Comparison of ENCODE assay signal across 1 mouse cellular context in the genomic region with DNA sequence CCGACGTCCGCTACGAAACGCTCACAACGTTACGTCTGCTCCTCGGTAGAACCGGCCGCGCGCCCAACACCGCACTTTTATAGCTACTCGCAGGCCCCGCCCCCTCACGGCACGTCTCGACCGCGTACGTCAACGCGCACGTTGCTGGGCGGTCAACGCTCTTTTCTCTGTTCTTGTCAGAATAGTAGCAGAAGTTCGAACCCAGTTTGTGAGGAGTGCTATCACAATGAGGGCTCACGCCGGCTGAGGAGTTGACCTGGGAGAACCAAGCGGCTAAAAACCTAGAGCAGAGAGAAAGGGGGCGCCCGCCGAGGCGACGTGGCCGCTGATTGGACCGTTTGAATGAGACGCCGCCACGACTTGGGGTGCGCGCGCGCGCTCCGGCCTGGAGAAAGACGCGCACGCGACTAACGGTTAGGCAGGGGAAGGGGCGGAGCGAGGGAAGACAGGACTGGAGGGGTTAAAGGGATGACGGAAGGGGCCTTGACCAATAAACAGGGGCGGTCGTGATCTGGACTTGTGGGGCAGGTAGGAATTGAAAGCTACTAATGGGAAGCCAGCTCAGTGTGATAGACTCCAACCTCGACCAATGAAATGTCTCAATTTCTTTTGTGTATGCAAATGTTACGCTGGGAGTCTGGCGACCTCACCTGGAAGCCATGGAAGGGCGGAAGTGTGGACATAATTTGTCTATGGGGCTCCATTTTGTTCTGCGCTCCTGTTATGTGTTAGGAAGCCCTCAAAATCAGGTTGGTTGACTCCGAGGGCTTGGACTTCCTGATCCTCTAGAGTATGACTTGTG.
TF ChIP-seq lines count a peak whose summit lies in the region.

Ube2s (minus strand) TSS at position 288 of the 802 bp plus-strand sequence.

TF ChIP-seq in myocyte, 11 proteins besides CTCF, POLR2A, EP300 and RAD21 (continued from another document):
- no peak for TF ChIP-seq CEBPB (IDR thresholded peaks at IDR 0.05; ENCODE audit: insufficient read depth, poor library complexity, severe bottlenecking)
- TF ChIP-seq USF1 (IDR thresholded peaks at IDR 0.05; ENCODE audit: low read depth), result no peak
TF ChIP-seq in myocyte: peak in this region for 2.
